Mouse (Mus musculus): ENCODE measurements around the gene Qpct. TPM values are rescaled to one million over a fixed set of nuclear protein-coding genes. Genes with fewer than 3 reads are reported as not detected.

Qpct gene
- polyA plus RNA-seq, 1 experiment from 2014 or later = 24.8 TPM

- ATAC-seq (replicated peaks; ENCODE audit: extremely low read depth, insufficient read depth, low FRiP score) = no peak
Measured at GRCm38 (mm10) chr17:79120269-79120668, 68.6 kb downstream of the Qpct start.

GRCm38 (mm10) chr17:79133740-79134139 lies 82.0 kb downstream of the Qpct start:
- H3K4me1 ChIP-seq (ENCODE audit: control insufficient read depth, insufficient read depth, low read length) = no peaks in the 10 kb centered on the region
- no peak overlapping the region for H3K4me3 ChIP-seq (ENCODE audit: low read length)
- H3K36me3 ChIP-seq (ENCODE audit: control insufficient read depth, insufficient read depth) = no peaks in the 10 kb centered on the region
- 58% methylated on average over 8 of the region's 8 CpGs for WGBS
- no peak overlapping the region for H3K9ac ChIP-seq (ENCODE audit: low read length)
- no peaks in the 10 kb centered on the region for H3K27me3 ChIP-seq (ENCODE audit: control insufficient read depth, insufficient read depth, low read length)
- H3K9me3 ChIP-seq (replicated peaks; ENCODE audit: control insufficient read depth, low read length) = no peaks in the 10 kb centered on the region
- no peak overlapping the region for H3K27ac ChIP-seq (ENCODE audit: low read length)
- no peak overlapping the region; the same call in 1 of the 2 replicates for H3K4me2 ChIP-seq (ENCODE audit: low read depth, low read length)
- ATAC-seq (replicated peaks; ENCODE audit: extremely low read depth, insufficient read depth, low FRiP score) = no peak

More at GRCm38 (mm10) chr17:79120269-79120668, 68.6 kb downstream of the Qpct start:
- no peak overlapping the region for H3K9ac ChIP-seq (ENCODE audit: low read length)
- H3K27me3 ChIP-seq (ENCODE audit: control insufficient read depth, insufficient read depth, low read length) = no peaks in the 10 kb centered on the region
- 77% methylated on average over 3 of the region's 3 CpGs for WGBS
- no peak overlapping the region for H3K4me3 ChIP-seq (ENCODE audit: low read length)
- H3K27ac ChIP-seq (ENCODE audit: low read length) = no peak overlapping the region
- H3K36me3 ChIP-seq (ENCODE audit: control insufficient read depth, insufficient read depth) = no peaks in the 10 kb centered on the region
- H3K9me3 ChIP-seq (replicated peaks; ENCODE audit: control insufficient read depth, low read length) = 0 out of 2 replicates have a peak, but pooled peaks cover 2% of the 10 kb centered on the region
- H3K4me1 ChIP-seq (ENCODE audit: control insufficient read depth, insufficient read depth, low read length) = no peaks in the 10 kb centered on the region
- no peak overlapping the region for H3K4me2 ChIP-seq (ENCODE audit: low read depth, low read length)

GRCm38 (mm10) chr17:79135826-79136225 lies 84.1 kb downstream of the Qpct start:
- H3K9me3 ChIP-seq (replicated peaks; ENCODE audit: control insufficient read depth, low read length) = no peaks in the 10 kb centered on the region
- H3K4me3 ChIP-seq (ENCODE audit: low read length) = no peak overlapping the region
- H3K4me1 ChIP-seq (ENCODE audit: control insufficient read depth, insufficient read depth, low read length) = no peaks in the 10 kb centered on the region
- no peak overlapping the region for H3K4me2 ChIP-seq (ENCODE audit: low read depth, low read length)
- ATAC-seq (replicated peaks; ENCODE audit: extremely low read depth, insufficient read depth, low FRiP score) = no peak
- no peaks in the 10 kb centered on the region for H3K36me3 ChIP-seq (ENCODE audit: control insufficient read depth, insufficient read depth)
- WGBS = 74% methylated on average over 6 of the region's 6 CpGs
- H3K27ac ChIP-seq (ENCODE audit: low read length) = no peak overlapping the region
- no peak overlapping the region for H3K9ac ChIP-seq (ENCODE audit: low read length)
- no peaks in the 10 kb centered on the region for H3K27me3 ChIP-seq (ENCODE audit: control insufficient read depth, insufficient read depth, low read length)

- Histone ChIP-seq H3K4me2 (ENCODE audit: low read depth, low read length) (no peak overlapping the region), H3K27me3 (ENCODE audit: control insufficient read depth, insufficient read depth, low read length) (no peaks in the 10 kb centered on the region), H3K4me3 (ENCODE audit: low read length) (no peak overlapping the region), H3K4me1 (ENCODE audit: control insufficient read depth, insufficient read depth, low read length) (no peaks in the 10 kb centered on the region), H3K9ac (ENCODE audit: low read length) (no peak overlapping the region), H3K27ac (ENCODE audit: low read length) (no peak overlapping the region), H3K36me3 (ENCODE audit: control insufficient read depth, insufficient read depth) (no peaks in the 10 kb centered on the region), H3K9me3 (replicated peaks; ENCODE audit: control insufficient read depth, low read length) (no peaks in the 10 kb centered on the region)
- ATAC-seq (replicated peaks; ENCODE audit: extremely low read depth, insufficient read depth, low FRiP score) = no peak
- WGBS = 92% methylated on average over 2 of the region's 2 CpGs
Measured at GRCm38 (mm10) chr17:79136401-79136800, 84.7 kb downstream of the Qpct start.

Other genes with a start within 250 kb of the Qpct start
- 24.7 and 28.7 TPM in 2 replicates for gene Heatr5b, start 216.5 kb upstream of the Qpct start, polyA plus RNA-seq (2015; fragmentation: Nextera tagmentation; extraction: Ambion mirVana)
- gene Gpatch11, start 216.3 kb upstream of the Qpct start, polyA plus RNA-seq (2015; fragmentation: Nextera tagmentation; extraction: Ambion mirVana) = 38.5 and 43.7 TPM in 2 replicates
- gene Eif2ak2, start 169.3 kb upstream of the Qpct start, polyA plus RNA-seq (2015; fragmentation: Nextera tagmentation; extraction: Ambion mirVana) = 9.6 and 10.4 TPM in 2 replicates
- 0.16 and 0.17 TPM in 2 replicates for gene Sult6b1, start 144.9 kb upstream of the Qpct start, polyA plus RNA-seq (2015; fragmentation: Nextera tagmentation; extraction: Ambion mirVana)
- gene Cebpzos, start 135.4 kb upstream of the Qpct start, polyA plus RNA-seq (2015; fragmentation: Nextera tagmentation; extraction: Ambion mirVana) = 80.1 and 83.0 TPM in 2 replicates
- gene Cebpz, start 114.8 kb upstream of the Qpct start, polyA plus RNA-seq (2015; fragmentation: Nextera tagmentation; extraction: Ambion mirVana) = 25.3 and 29.8 TPM in 2 replicates
- 63.5 and 66.1 TPM in 2 replicates for gene Ndufaf7, start 114.8 kb upstream of the Qpct start, polyA plus RNA-seq (2015; fragmentation: Nextera tagmentation; extraction: Ambion mirVana)
- 23.1 and 24.0 TPM in 2 replicates for gene Prkd3, start 31.1 kb upstream of the Qpct start, polyA plus RNA-seq (2015; fragmentation: Nextera tagmentation; extraction: Ambion mirVana)